Mouse (Mus musculus) G1E (cell line): ENCODE results near the gene Tbx18. TPM values are rescaled to one million over a fixed set of nuclear protein-coding genes. Genes with fewer than 3 reads are reported as not detected.

Experiments
- ATAC-seq: 2 replicates; pipeline ENCODE4 v1.8.0; 2016; ENCODE audit warnings: mild to moderate bottlenecking; ENCODE audit not compliant: insufficient number of reproducible peaks, poor library complexity, low FRiP score, severe bottlenecking; ENCODE audit errors: extremely low read depth
- DNase-seq: peaks from one replicate; pipeline ENCODE4 v3.0.0; 2012; ENCODE audit warnings: low spot score
- H3K27me3 ChIP-seq: 2 replicates; pipeline ENCODE4 v1.6.1; 2012; ENCODE audit warnings: mild to moderate bottlenecking, low read length, inconsistent platforms; ENCODE audit not compliant: insufficient read depth
- H3K36me3 ChIP-seq: replicated peaks from 2 replicates; pipeline ENCODE3; 2012; ENCODE audit warnings: mild to moderate bottlenecking, inconsistent platforms
- H3K4me1 ChIP-seq: 2 replicates; pipeline ENCODE4 v1.6.1; 2012; ENCODE audit warnings: low read depth, low read length, inconsistent platforms, mixed read lengths; ENCODE audit not compliant: insufficient read depth
- H3K4me3 ChIP-seq: 2 replicates; pipeline ENCODE4 v1.5.1; 2012; ENCODE audit warnings: low read depth, mild to moderate bottlenecking, inconsistent platforms, low read length, moderate library complexity, mixed read lengths
- H3K9me3 ChIP-seq: replicated peaks from 2 replicates; pipeline ENCODE4 v1.6.1; 2012; ENCODE audit warnings: inconsistent platforms
- CTCF ChIP-seq: IDR thresholded peaks from 2 replicates; pipeline ENCODE4 v1.5.1; 2012; ENCODE audit warnings: low read depth, low read length, inconsistent platforms, mixed read lengths
- GATA1 ChIP-seq: IDR thresholded peaks from 2 replicates; pipeline ENCODE4 v1.6.1; 2012; ENCODE audit warnings: borderline replicate concordance, low read length, inconsistent platforms, mixed read lengths
- GATA2 ChIP-seq: IDR thresholded peaks from 2 replicates; pipeline ENCODE4 v1.6.1; 2012; ENCODE audit warnings: low read depth, low read length, inconsistent platforms, borderline replicate concordance
- POLR2AphosphoS5 ChIP-seq: IDR thresholded peaks from 2 replicates; pipeline ENCODE4 v1.6.1; 2012; ENCODE audit warnings: low read depth, low read length, inconsistent platforms; ENCODE audit not compliant: insufficient replicate concordance
- TAL1 ChIP-seq: conservative IDR thresholded peaks from 2 replicates; pipeline ENCODE4 v1.6.1; 2012; ENCODE audit warnings: low read depth, low read length, inconsistent platforms, mixed read lengths
- polyA plus RNA-seq: library from polyadenylated mRNA; stranded (reverse); fragments of >175 nt; gene quantifications from 2 replicates; pipeline ENCODE4 v1.2.3, GENCODE M21; 2012
- total RNA-seq, 2 experiments: library from RNA; stranded (forward) in 1 of 2; stranded (reverse) in 1 of 2; fragments of 200-1000 nt in 1 of 2; fragments of >200 nt in 1 of 2; fragmentation: Nextera tagmentation in 1 of 2; gene quantifications; 2 replicates each; pipeline ENCODE4 v1.2.3; 2014 to 2017

Tbx18 gene
- total and polyA plus RNA-seq, 3 experiments, result not detected

DNA sequence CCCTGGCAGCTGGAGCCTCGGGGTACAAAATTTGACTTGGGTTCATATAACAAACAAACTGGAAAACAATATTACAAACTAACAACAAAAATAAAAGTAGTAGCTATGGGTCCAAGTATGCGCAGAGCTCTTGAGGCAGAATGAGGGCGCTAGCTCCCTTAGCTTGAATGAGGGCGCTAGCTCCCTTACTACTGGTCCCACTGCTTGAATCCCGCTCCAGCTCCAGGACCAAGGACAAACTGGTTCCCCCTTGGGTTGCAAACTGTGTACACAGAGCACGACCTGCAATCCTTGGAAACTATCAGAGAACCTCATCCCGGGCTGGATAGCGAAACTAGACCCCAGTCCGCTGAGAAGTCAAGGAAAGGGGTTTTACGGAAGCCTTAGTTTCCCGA lies 2.2 kb upstream of the Tbx18 start:
- peaks cover 48% of the 10 kb centered on the region for H3K9me3 ChIP-seq
- DNase-seq, result no peak
- H3K4me3 ChIP-seq, result no peak overlapping the region
- H3K27me3 ChIP-seq, result no peaks in the 10 kb centered on the region
- TF ChIP-seq TAL1 (no peak), CTCF (no peak), POLR2AphosphoS5 (no peak), GATA1 (no peak)
- H3K4me1 ChIP-seq, result no peaks in the 10 kb centered on the region
- no peaks in the 10 kb centered on the region for H3K36me3 ChIP-seq
- ATAC-seq, result no peak

DNA sequence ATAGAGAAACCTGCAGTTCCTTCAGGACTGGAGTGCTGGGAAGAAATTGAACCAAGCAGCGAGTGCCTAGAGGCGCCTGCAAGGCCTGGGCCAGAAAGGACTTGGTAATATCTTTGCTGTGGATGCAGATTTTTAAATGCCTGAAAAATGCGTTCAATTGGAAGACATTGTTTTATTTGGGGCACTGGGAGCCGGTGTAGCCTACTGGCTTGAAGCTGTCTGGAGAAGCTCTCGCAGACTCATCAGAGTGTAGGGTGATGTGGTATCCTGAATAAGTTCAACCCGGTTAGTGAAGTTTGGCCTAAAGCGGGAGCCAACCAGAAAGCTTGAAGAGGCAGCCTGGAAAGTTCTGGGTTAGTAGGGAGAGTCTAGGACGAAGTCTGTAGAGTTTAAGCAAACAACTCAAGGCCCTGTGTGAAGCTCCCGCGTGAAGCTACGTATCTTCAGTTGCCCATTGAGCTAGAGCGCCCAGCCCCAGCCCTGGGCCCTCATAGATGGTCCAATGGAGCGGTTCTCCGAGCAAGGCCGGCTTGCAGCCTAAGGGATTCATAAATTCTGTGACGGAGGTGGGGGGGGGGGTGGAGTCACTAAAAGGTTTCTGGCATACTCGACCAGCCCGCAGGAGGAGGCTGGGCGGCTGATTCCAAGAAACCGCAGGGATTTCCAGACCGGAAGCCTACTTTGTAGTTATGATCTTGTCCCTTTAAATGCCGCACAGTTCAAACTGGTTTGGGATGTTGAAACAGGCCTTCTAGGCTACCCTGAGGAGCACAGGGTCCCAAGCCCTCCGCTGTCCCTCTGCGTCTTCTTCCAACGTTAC lies 1.6 kb upstream of the Tbx18 start:
- TF ChIP-seq GATA1 (no peak), TAL1 (no peak), POLR2AphosphoS5 (no peak), GATA2 (no peak), CTCF (no peak)
- H3K9me3 ChIP-seq, result peaks cover 48% of the 10 kb centered on the region
- H3K4me1 ChIP-seq, result no peaks in the 10 kb centered on the region
- H3K4me3 ChIP-seq, result no peak overlapping the region
- DNase-seq, result no peak
- H3K36me3 ChIP-seq, result no peaks in the 10 kb centered on the region
- no peak for ATAC-seq
- no peaks in the 10 kb centered on the region for H3K27me3 ChIP-seq

DNA sequence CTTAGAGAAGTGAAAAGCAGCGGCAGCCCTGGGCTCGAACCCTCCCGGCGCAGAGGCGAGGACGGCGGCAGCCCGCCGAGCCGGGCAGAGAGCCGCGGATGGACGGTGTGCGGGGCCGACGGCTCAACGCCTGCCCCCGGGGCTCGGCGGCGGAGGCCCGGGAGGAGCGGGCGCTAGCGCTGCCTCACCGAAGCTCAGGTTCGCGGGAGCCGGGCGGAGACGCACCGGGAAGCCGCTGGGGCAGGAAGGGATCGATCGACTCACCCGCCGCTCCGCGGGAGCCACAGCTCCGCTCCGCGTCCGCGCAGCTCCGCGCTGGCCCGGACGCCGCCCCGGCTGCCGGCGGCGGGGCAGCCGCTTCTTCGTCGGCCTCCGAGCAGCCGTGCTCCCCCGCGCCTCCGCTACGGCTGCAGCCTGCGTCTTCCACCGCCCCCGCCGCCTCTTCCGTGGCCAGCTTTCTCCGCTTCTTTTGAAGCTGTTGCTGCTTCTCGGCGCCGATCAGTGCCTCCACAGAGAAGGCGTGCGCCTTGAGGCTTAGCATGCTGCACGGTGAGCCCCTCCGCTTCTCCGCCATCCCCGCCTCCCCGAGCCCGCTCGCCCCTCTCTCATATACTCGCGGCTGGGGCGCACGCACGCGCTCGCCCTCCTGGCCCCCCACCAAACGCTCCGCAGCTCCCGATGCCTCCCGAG lies 644 bp downstream of the Tbx18 start:
- no peak for TF ChIP-seq TAL1
- TF ChIP-seq GATA2, result no peak
- no peak for TF ChIP-seq CTCF
- TF ChIP-seq GATA1, result no peak
- no peak for TF ChIP-seq POLR2AphosphoS5
- no peak for ATAC-seq
- H3K36me3 ChIP-seq, result no peaks in the 10 kb centered on the region
- H3K9me3 ChIP-seq, result peaks cover 50% of the 10 kb centered on the region
- no peaks in the 10 kb centered on the region for H3K4me1 ChIP-seq
- no peaks in the 10 kb centered on the region for H3K27me3 ChIP-seq
- H3K4me3 ChIP-seq, result no peak overlapping the region; the same call in 1 of the 2 replicates
- no peak for DNase-seq

DNA sequence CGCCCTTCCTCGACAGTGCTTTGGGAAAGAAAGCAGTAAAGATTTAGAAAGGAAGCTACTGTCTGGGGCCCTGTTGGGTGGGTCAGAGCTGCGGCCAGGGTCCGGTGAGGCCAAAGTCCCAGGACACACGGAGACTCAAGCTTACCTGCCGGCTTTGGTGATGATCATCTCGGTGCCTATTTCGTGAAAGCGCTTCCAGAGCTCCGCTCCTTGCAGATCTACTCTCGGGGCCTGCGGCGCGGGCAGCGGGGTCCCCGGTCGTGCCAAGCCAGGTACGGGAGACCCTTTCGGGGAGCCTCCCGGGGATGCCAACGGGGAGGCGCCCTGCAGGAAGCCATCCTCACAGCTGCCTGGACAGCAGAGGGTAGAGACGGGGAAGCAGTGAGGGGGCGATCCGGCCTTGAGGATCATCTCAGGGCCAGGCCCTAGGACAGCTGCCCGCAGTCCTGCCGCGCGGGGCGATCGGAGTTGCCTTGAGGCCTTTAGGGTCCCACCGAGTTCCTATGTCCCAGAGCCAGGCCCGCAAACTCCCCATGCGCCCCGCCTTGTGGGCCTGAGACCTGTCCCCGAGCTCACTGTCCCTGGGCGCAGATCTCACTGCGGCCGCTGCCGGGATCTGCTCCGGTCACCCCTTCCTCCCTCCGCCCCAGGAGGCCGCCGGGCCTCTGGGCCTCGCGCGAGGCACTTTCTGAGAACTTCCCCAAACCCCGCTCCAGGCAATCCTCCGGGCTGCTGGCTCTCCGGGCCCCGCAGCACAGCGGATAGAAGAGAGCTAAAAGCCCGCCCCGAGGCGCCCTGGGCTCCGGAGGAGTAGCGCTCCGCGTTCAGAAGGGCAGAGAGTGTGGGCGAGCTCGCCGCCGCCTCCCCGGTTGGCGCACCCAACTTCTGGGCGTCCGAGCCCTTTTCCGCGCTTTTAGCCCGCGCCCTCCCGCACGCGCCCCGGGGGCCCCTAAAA lies 1.5 kb downstream of the Tbx18 start:
- H3K9me3 ChIP-seq, result peaks cover 45% of the 10 kb centered on the region
- DNase-seq (no peak), ATAC-seq (no peak)
- no peaks in the 10 kb centered on the region for H3K36me3 ChIP-seq
- no peak overlapping the region; the same call in 1 of the 2 replicates for H3K4me3 ChIP-seq
- no peaks in the 10 kb centered on the region for H3K4me1 ChIP-seq
- no peaks in the 10 kb centered on the region for H3K27me3 ChIP-seq
- TF ChIP-seq CTCF (no peak), TAL1 (no peak), POLR2AphosphoS5 (no peak), GATA1 (no peak), GATA2 (no peak)

DNA sequence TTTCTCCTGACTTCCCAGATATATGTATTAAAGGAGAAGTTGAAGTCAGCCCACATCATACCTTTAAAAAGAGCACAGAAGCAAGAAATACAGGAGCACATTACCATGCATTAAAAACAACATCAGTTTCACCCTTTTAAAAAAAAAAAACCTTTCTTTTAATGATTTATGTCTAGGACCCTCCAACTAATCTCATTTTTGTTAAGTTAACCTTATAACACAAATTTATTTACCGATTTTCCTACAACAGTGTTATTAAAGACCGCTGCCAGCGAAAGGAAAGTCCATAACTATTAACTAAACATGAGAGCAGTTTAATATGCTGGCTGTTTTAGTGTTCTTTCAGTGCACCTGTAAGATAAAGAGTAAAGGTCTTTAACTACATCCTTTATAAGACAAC lies 3.0 kb downstream of the Tbx18 start:
- DNase-seq, result no peak
- H3K36me3 ChIP-seq, result no peaks in the 10 kb centered on the region
- peaks cover 38% of the 10 kb centered on the region for H3K9me3 ChIP-seq
- no peak overlapping the region for H3K4me3 ChIP-seq
- H3K27me3 ChIP-seq, result no peaks in the 10 kb centered on the region
- no peak for ATAC-seq
- H3K4me1 ChIP-seq, result no peaks in the 10 kb centered on the region
- TF ChIP-seq TAL1, result no peak
- no peak for TF ChIP-seq GATA2
- no peak for TF ChIP-seq POLR2AphosphoS5
- no peak for TF ChIP-seq CTCF
- TF ChIP-seq GATA1, result no peak
